10 mouse cellular contexts compared by ENCODE assay signal in genomic region chr1:86634751-86635359, GRCm38 (mm10). TPM values are rescaled to one million over a fixed set of nuclear protein-coding genes. Genes with fewer than 3 reads are reported as not detected.
DNase-seq lines count a peak whose midpoint lies in the region; ATAC-seq and TF ChIP-seq lines count a peak whose summit lies in the region.
"Had no signal": no experiment of that assay in that cellular context is flagged by ENCODE, and none has a peak within 500 bp of the region (broad histone marks: within the 10 kb centered on the region; RNA-seq: fewer than 3 reads in every experiment).

No protein-coding gene starts in this region.

- H3K4me2 ChIP-seq in heart, embryonic 15.5 days, result peak overlapping the region; percentile 38
- H3K4me2 ChIP-seq in hindbrain, embryonic 12.5 days (replicated peaks), result peak overlapping the region; percentile 39
- peak overlapping the region; percentile 42 for H3K4me2 ChIP-seq in midbrain, embryonic 12.5 days (replicated peaks)

- no peaks in the 10 kb centered on the region for H3K27me3 ChIP-seq in heart, embryonic 15.5 days
- H3K27me3 ChIP-seq in hindbrain, embryonic 12.5 days, result no peaks in the 10 kb centered on the region
- no peaks in the 10 kb centered on the region for H3K27me3 ChIP-seq in midbrain, embryonic 12.5 days

- no peak overlapping the region for H3K27ac ChIP-seq in heart, embryonic 15.5 days
- no peak overlapping the region for H3K27ac ChIP-seq in hindbrain, embryonic 12.5 days
- no peak overlapping the region for H3K27ac ChIP-seq in midbrain, embryonic 12.5 days (replicated peaks)
- H3K27ac ChIP-seq in left cerebral cortex, adult 2 months, result no peak overlapping the region
- H3K27ac ChIP-seq: liver, embryonic 14.5 days had no signal

- no peak overlapping the region for H3K9ac ChIP-seq in heart, embryonic 15.5 days
- no peak overlapping the region for H3K9ac ChIP-seq in hindbrain, embryonic 12.5 days
- H3K9ac ChIP-seq in midbrain, embryonic 12.5 days (replicated peaks), result no peak overlapping the region
- H3K9ac ChIP-seq: liver, embryonic 14.5 days had no signal

- no peak for ATAC-seq in heart, embryonic 15.5 days (replicated peaks; ENCODE audit: insufficient number of reproducible peaks, insufficient read depth, low FRiP score, low read depth)
- ATAC-seq in hindbrain, embryonic 12.5 days (ENCODE audit: low FRiP score), result peak; percentile 84
- ATAC-seq in midbrain, embryonic 12.5 days (ENCODE audit: low FRiP score, low read depth), result peak; percentile 81
- ATAC-seq in erythroid progenitor cell, adult 5-6 weeks (replicated peaks; ENCODE audit: low FRiP score, poor library complexity, severe bottlenecking), result no peak

- intact Hi-C loops in heart, postnatal 36 days (cut with DNase I), result no loop called here
- intact Hi-C loops in left cerebral cortex, adult 2 months (cut with DNase I), result no loop called here

- no peaks in the 10 kb centered on the region for H3K4me1 ChIP-seq in heart, embryonic 15.5 days (replicated peaks)
- peaks cover 13% of the 10 kb centered on the region for H3K4me1 ChIP-seq in hindbrain, embryonic 12.5 days
- peaks cover 8% of the 10 kb centered on the region; the same call in 1 of the 2 replicates for H3K4me1 ChIP-seq in midbrain, embryonic 12.5 days

- no peaks in the 10 kb centered on the region for H3K9me3 ChIP-seq in heart, embryonic 15.5 days (replicated peaks)
- H3K9me3 ChIP-seq in hindbrain, embryonic 12.5 days (replicated peaks), result no peaks in the 10 kb centered on the region
- no peaks in the 10 kb centered on the region for H3K9me3 ChIP-seq in midbrain, embryonic 12.5 days
- H3K9me3 ChIP-seq: G1E had no signal

- H3K36me3 ChIP-seq in heart, embryonic 15.5 days, result no peaks in the 10 kb centered on the region
- no peaks in the 10 kb centered on the region for H3K36me3 ChIP-seq in hindbrain, embryonic 12.5 days
- H3K36me3 ChIP-seq in midbrain, embryonic 12.5 days, result no peaks in the 10 kb centered on the region
- H3K36me3 ChIP-seq: G1E had no signal

- WGBS in heart, embryonic 15.5 days, result 51% methylated on average over 6 of the region's 6 CpGs
- 66% methylated on average over 6 of the region's 6 CpGs for WGBS in hindbrain, embryonic 12.5 days
- 59% methylated on average over 6 of the region's 6 CpGs for WGBS in midbrain, embryonic 12.5 days

- 0 out of 2 replicates have a peak overlapping the region, but pooled peaks have one; percentile 5 for H3K4me3 ChIP-seq in heart, embryonic 15.5 days
- H3K4me3 ChIP-seq in hindbrain, embryonic 12.5 days, result peak overlapping the region; percentile 6; the same call in 1 of the 2 replicates
- H3K4me3 ChIP-seq in midbrain, embryonic 12.5 days, result peak overlapping the region; percentile 20; the same call in 1 of the 2 replicates
- H3K4me3 ChIP-seq in left cerebral cortex, adult 2 months, result no peak overlapping the region

- DNase-seq in heart, postnatal 36 days, result no peak
- peak; percentile 74 for DNase-seq in R1 (ENCODE audit: low read depth, low spot score)
- DNase-seq in left cerebral cortex, adult 8-10 months (ENCODE audit: low spot score in 2 of 2), result no peak
- no peak for DNase-seq in left cerebral cortex, adult 2 months (ENCODE audit: extremely low spot score in 1 of 2, low spot score in 2 of 2)

- TF ChIP-seq CTCF in left cerebral cortex, adult 2 months (IDR thresholded peaks at IDR 0.05), result no peak

RNA-seq across cellular contexts. Expression of gene Nppc, which starts 35.5 kb away (rescaled TPM):
- 1.2 and 1.3 TPM in 2 replicates for polyA plus RNA-seq in heart, embryonic 15.5 days (2015; fragmentation: Nextera tagmentation; extraction: Ambion mirVana)
- under 1 TPM in 1 of 2 experiments, not detected in 1; 0.28 TPM for total RNA-seq in heart, postnatal 36 days (2021)
- polyA plus RNA-seq in hindbrain, embryonic 12.5 days (2016; fragmentation: Nextera tagmentation; extraction: Ambion mirVana), result 14.7 and 16.0 TPM in 2 replicates
- polyA plus RNA-seq in midbrain, embryonic 12.5 days (2016; fragmentation: Nextera tagmentation; extraction: Ambion mirVana), result 1.2 and 1.3 TPM in 2 replicates
- total RNA-seq in left cerebral cortex, adult 8-10 months (2022), result 10 to 100 TPM in 1 of 4 experiments, 1 to 10 TPM in 3; 9.0 to 12.3 (median 9.2) TPM
- total RNA-seq in erythroid progenitor cell, adult 5-6 weeks (2015; ENCODE audit: low replicate concordance), result not detected in 2 replicates
- not detected in 2 replicates for total RNA-seq in erythroid progenitor cell, adult 5-6 weeks (2017; ENCODE audit: low replicate concordance)
- 10 to 100 TPM in 1 of 2 experiments, 1 to 10 TPM in 1; 8.6 to 10.5 TPM for total RNA-seq in left cerebral cortex, adult 2 months (2021)
- total RNA-seq: G1E had no signal
- polyA plus RNA-seq: G1E had no signal

RNA-seq across cellular contexts. Expression of gene Cops7b, which starts 52.2 kb away (rescaled TPM):
- 21.7 and 25.3 TPM in 2 replicates for polyA plus RNA-seq in heart, embryonic 15.5 days (2015; fragmentation: Nextera tagmentation; extraction: Ambion mirVana)
- 10 to 100 TPM in 1 of 2 experiments, 1 to 10 TPM in 1; 10.0 to 11.2 TPM for total RNA-seq in heart, postnatal 36 days (2021)
- polyA plus RNA-seq in hindbrain, embryonic 12.5 days (2016; fragmentation: Nextera tagmentation; extraction: Ambion mirVana), result 60.2 and 60.6 TPM in 2 replicates
- polyA plus RNA-seq in midbrain, embryonic 12.5 days (2016; fragmentation: Nextera tagmentation; extraction: Ambion mirVana), result 62.4 and 62.6 TPM in 2 replicates
- 10 to 100 TPM; 17.0 to 24.9 (median 22.3) TPM for total RNA-seq in left cerebral cortex, adult 8-10 months (2022)
- total RNA-seq in erythroid progenitor cell, adult 5-6 weeks (2015; ENCODE audit: low replicate concordance), result 1.7 and 10.5 TPM in 2 replicates
- total RNA-seq in erythroid progenitor cell, adult 5-6 weeks (2017; ENCODE audit: low replicate concordance), result 4.9 and 5.5 TPM in 2 replicates
- 10 to 100 TPM; 24.5 TPM for total RNA-seq in left cerebral cortex, adult 2 months (2021)

RNA-seq across cellular contexts. Expression of gene Pde6d, which starts 52.4 kb away (rescaled TPM):
- polyA plus RNA-seq in heart, embryonic 15.5 days (2015; fragmentation: Nextera tagmentation; extraction: Ambion mirVana), result 61.6 and 73.0 TPM in 2 replicates
- total RNA-seq in heart, postnatal 36 days (2021), result 10 to 100 TPM; 41.7 to 44.1 TPM
- 93.7 and 100 TPM in 2 replicates for polyA plus RNA-seq in hindbrain, embryonic 12.5 days (2016; fragmentation: Nextera tagmentation; extraction: Ambion mirVana)
- polyA plus RNA-seq in midbrain, embryonic 12.5 days (2016; fragmentation: Nextera tagmentation; extraction: Ambion mirVana), result 96.6 and 104 TPM in 2 replicates
- total RNA-seq in left cerebral cortex, adult 8-10 months (2022), result 10 to 100 TPM; 48.3 to 59.9 (median 53.5) TPM
- total RNA-seq in erythroid progenitor cell, adult 5-6 weeks (2015; ENCODE audit: low replicate concordance), result 23.4 and 26.8 TPM in 2 replicates
- total RNA-seq in erythroid progenitor cell, adult 5-6 weeks (2017; ENCODE audit: low replicate concordance), result 4.3 and 13.6 TPM in 2 replicates
- total RNA-seq in left cerebral cortex, adult 2 months (2021), result 10 to 100 TPM; 43.7 to 50.3 TPM

Comparison
In these comparisons a context has a peak if more than half of its experiments do, and no peak if none do; other contexts are left out.
1. ATAC-seq: peak in hindbrain, embryonic 12.5 days (single experiment) and midbrain, embryonic 12.5 days (single experiment); none in heart, embryonic 15.5 days (single experiment) and erythroid progenitor cell, adult 5-6 weeks (single experiment).
2. RNA of gene Nppc, which starts 35.5 kb away (total RNA-seq): 8.6 to 10.5 TPM in left cerebral cortex, adult 2 months and 9.0 to 12.3 TPM in left cerebral cortex, adult 8-10 months; 0.28 TPM in heart, postnatal 36 days and not detected in erythroid progenitor cell, adult 5-6 weeks; every median in the first group is over 4 times any median in the second.
3. Peak in every context shown above with its lines, with median percentiles within 50 percentile points of each other: H3K4me2 ChIP-seq.